Mouse (Mus musculus): ENCODE data around the gene Rabgef1.
A peak's percentile ranks its signal among the peaks of the same experiment; 100 is the strongest.
"Not testable (repeated sequence)": the region's sequence is repeated elsewhere in the genome, so short reads cannot be mapped to it uniquely, and the experiment has no call there.

Gene Rabgef1

GRCm38 (mm10) chr5:130212956-130213355 is 41.4 kb downstream of the Rabgef1 start:
- no peak for DNase-seq (ENCODE audit: low spot score in 2 of 2)

- no peak for DNase-seq (ENCODE audit: low spot score in 2 of 2)
Measured at GRCm38 (mm10) chr5:130216781-130217180, 45.2 kb downstream of the Rabgef1 start, which contains the start of gene Tmem248. Gene Tmem248 (plus strand): TSS chr5:130217081.

GRCm38 (mm10) chr5:130217406-130217805 is 45.8 kb downstream of the Rabgef1 start:
- no peak for DNase-seq (ENCODE audit: low spot score in 2 of 2)

GRCm38 (mm10) chr5:130218336-130218735 is 46.7 kb downstream of the Rabgef1 start:
- DNase-seq (ENCODE audit: low spot score in 2 of 2): no peak

GRCm38 (mm10) chr5:130221316-130221715 is 49.7 kb downstream of the Rabgef1 start:
- DNase-seq (ENCODE audit: low spot score in 2 of 2): no peak

GRCm38 (mm10) chr5:130221760-130222145 is 50.2 kb downstream of the Rabgef1 start:
- DNase-seq (ENCODE audit: low spot score in 2 of 2): no peak

- DNase-seq (ENCODE audit: low spot score in 2 of 2): peak; percentile 91 to 98
Measured at GRCm38 (mm10) chr5:130222146-130223004, 50.8 kb downstream of the Rabgef1 start.

GRCm38 (mm10) chr5:130226790-130227189 is 55.2 kb downstream of the Rabgef1 start:
- DNase-seq (ENCODE audit: low spot score in 2 of 2): no peak

GRCm38 (mm10) chr5:130228120-130228519 is 56.5 kb downstream of the Rabgef1 start:
- no peak for DNase-seq (ENCODE audit: low spot score in 2 of 2)

- DNase-seq (ENCODE audit: low spot score in 2 of 2): no peak
Measured at GRCm38 (mm10) chr5:130236302-130236701, 64.7 kb downstream of the Rabgef1 start.

- no peak for DNase-seq (ENCODE audit: low spot score in 2 of 2)
Measured at GRCm38 (mm10) chr5:130239236-130239635, 67.6 kb downstream of the Rabgef1 start.

- no peak for DNase-seq (ENCODE audit: low spot score in 2 of 2)
Measured at GRCm38 (mm10) chr5:130239856-130240255, 68.3 kb downstream of the Rabgef1 start.

GRCm38 (mm10) chr5:130241426-130241825 is 69.8 kb downstream of the Rabgef1 start:
- no peak for DNase-seq (ENCODE audit: low spot score in 2 of 2)

- DNase-seq (ENCODE audit: low spot score in 2 of 2): no peak
Measured at GRCm38 (mm10) chr5:130247823-130248222, 76.2 kb downstream of the Rabgef1 start.

- no peak for DNase-seq (ENCODE audit: low spot score in 2 of 2)
Measured at GRCm38 (mm10) chr5:130254164-130255016, 82.8 kb downstream of the Rabgef1 start.

GRCm38 (mm10) chr5:130255017-130255720 is 83.6 kb downstream of the Rabgef1 start, which contains the start of the genes Sbds and Tyw1:
Gene Sbds (minus strand): TSS chr5:130255530.
Gene Tyw1 (plus strand): TSS chr5:130255619.
- peak; percentile 81 to 97 for DNase-seq (ENCODE audit: low spot score in 2 of 2)

- DNase-seq (ENCODE audit: low spot score in 2 of 2): not testable (repeated sequence)
Measured at GRCm38 (mm10) chr5:130255799-130256525, 84.4 kb downstream of the Rabgef1 start.

- DNase-seq (ENCODE audit: low spot score in 2 of 2): peak; percentile 78 to 94
Measured at GRCm38 (mm10) chr5:130256678-130257271, 85.2 kb downstream of the Rabgef1 start.

GRCm38 (mm10) chr5:130257303-130257702 is 85.7 kb downstream of the Rabgef1 start:
- no peak for DNase-seq (ENCODE audit: low spot score in 2 of 2)

- no peak for DNase-seq (ENCODE audit: low spot score in 2 of 2)
Measured at GRCm38 (mm10) chr5:130263454-130263853, 91.9 kb downstream of the Rabgef1 start.

Measured in urinary bladder, adult 18-20 months (tissue).